Mouse (Mus musculus): ENCODE data around the gene Fnbp1l. TPM values are rescaled to one million over a fixed set of nuclear protein-coding genes. Genes with fewer than 3 reads are reported as not detected.

The Fnbp1l gene
- polyA plus RNA-seq, 1 experiment from 2014 or later: 56.3 TPM

DNA sequence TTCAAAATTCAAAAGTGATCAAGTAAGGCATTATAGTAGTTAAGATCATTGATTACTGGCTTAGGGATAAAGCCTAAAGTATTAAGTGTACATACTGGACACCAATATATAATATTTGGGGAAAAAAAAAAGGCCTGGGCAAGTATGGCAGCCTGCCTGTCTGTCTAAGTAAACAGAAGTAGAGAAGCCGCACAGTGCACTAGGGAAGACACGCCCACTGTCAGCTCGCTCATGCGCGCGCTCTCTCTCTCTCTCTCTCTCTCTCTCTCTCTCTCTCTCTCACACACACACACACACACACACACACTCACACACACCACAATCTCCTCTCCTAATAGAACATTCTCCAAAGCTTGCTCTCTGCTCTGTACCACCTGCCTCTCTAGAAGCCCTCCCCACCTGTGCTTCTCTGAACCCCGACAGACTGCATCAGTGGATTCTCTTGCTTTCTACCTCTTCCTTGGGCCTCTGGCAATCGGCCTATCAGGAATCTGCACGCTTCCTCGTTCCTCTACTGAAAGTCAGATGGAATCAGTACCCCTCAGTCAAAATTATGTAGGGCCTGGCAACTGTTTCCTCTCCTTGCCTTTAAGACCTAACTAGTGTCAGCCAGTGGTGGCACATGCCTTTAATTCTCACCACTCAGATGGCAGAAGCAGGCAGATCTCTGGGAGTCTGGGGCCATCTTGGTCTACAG, 13.3 kb downstream of the Fnbp1l start:
- no peaks in the 10 kb centered on the region for H3K27me3 ChIP-seq (ENCODE audit: insufficient read depth, low read length)
- no peak for ATAC-seq (ENCODE audit: insufficient read depth)
- no peak for TF ChIP-seq CTCF (IDR thresholded peaks at IDR 0.05; ENCODE audit: low read depth)

DNA sequence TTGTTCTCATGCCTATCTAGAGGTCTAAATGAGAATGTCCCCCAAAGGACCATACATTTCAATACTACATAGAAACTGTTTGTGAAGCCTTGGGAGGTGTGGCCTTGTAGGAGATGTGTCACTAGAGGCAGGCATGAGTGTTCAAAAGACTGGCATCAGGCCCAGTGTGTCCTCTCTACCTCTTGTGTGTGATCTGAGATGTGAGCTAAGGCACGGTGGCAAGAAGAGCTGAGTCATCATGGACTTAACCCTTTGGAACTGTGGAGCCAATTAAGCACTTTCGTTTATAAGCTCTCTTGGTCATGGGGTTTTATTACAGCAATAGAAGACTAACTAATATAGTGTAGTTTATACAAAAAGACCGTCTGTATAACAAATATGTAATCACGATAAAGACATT, 16.3 kb downstream of the Fnbp1l start:
- Histone ChIP-seq H3K9me3 (ENCODE audit: low read depth, low read length) (no peaks in the 10 kb centered on the region), H3K4me1 (ENCODE audit: insufficient read depth) (0 out of 2 replicates have a peak, but pooled peaks cover 5% of the 10 kb centered on the region), H3K27me3 (ENCODE audit: insufficient read depth, low read length) (no peaks in the 10 kb centered on the region), H3K36me3 (ENCODE audit: insufficient read depth) (no peaks in the 10 kb centered on the region), H3K4me3 (ENCODE audit: low read depth, low read length) (no peak overlapping the region), H3K27ac (ENCODE audit: low read depth) (no peak overlapping the region), H3K4me2 (no peak overlapping the region), H3K9ac (no peak overlapping the region)
- ATAC-seq (ENCODE audit: insufficient read depth) (no peak), DNase-seq (no peak)
- TF ChIP-seq CTCF (IDR thresholded peaks at IDR 0.05; ENCODE audit: low read depth): no peak
- WGBS: 44% methylated on average over 4 of the region's 4 CpGs

More for the DNA sequence above, 13.3 kb downstream of the Fnbp1l start:
- H3K4me1 ChIP-seq (ENCODE audit: insufficient read depth): no peaks in the 10 kb centered on the region
- H3K4me2 ChIP-seq: no peak overlapping the region
- H3K27ac ChIP-seq (ENCODE audit: low read depth): no peak overlapping the region
- DNase-seq: no peak
- H3K36me3 ChIP-seq (ENCODE audit: insufficient read depth): no peaks in the 10 kb centered on the region
- WGBS: 75% methylated on average over 10 of the region's 10 CpGs
- no peak overlapping the region for H3K4me3 ChIP-seq (ENCODE audit: low read depth, low read length)
- H3K9me3 ChIP-seq (ENCODE audit: low read depth, low read length): no peaks in the 10 kb centered on the region
- no peak overlapping the region for H3K9ac ChIP-seq

GRCm38 (mm10) chr3:122602370-122602769, 17.1 kb downstream of the Fnbp1l start:
- H3K9ac ChIP-seq: no peak overlapping the region
- H3K4me3 ChIP-seq (ENCODE audit: low read depth, low read length): no peak overlapping the region
- no peak for ATAC-seq (ENCODE audit: insufficient read depth)
- 0 out of 2 replicates have a peak, but pooled peaks cover 5% of the 10 kb centered on the region for H3K4me1 ChIP-seq (ENCODE audit: insufficient read depth)
- 98% methylated on average over 1 of the region's 1 CpGs for WGBS
- no peak overlapping the region for H3K4me2 ChIP-seq
- H3K27ac ChIP-seq (ENCODE audit: low read depth): no peak overlapping the region
- no peak for DNase-seq
- TF ChIP-seq CTCF (IDR thresholded peaks at IDR 0.05; ENCODE audit: low read depth): no peak
- H3K27me3 ChIP-seq (ENCODE audit: insufficient read depth, low read length): no peaks in the 10 kb centered on the region
- H3K9me3 ChIP-seq (ENCODE audit: low read depth, low read length): no peaks in the 10 kb centered on the region
- H3K36me3 ChIP-seq (ENCODE audit: insufficient read depth): no peaks in the 10 kb centered on the region

DNA sequence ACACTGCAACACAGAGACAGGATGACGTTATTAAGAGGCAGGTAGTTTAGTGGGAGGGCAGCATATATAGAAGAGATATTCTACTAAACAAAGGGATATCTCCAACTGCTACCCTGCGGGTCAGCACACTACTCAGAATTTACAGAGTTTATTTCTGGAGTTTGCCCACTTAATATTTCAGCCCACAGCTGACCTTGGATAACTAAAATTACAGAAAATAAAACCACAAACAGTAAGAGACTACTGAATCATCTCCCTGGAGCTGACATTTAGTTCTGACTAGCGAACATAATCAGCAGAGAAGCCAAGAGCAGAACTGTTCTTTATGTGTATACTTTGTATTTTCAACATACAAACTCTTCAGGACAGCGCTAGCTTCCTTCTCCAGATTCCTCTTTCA, 20.2 kb downstream of the Fnbp1l start:
- H3K27me3 ChIP-seq (ENCODE audit: insufficient read depth, low read length): no peaks in the 10 kb centered on the region
- WGBS: 72% methylated on average over 4 of the region's 4 CpGs
- H3K36me3 ChIP-seq (ENCODE audit: insufficient read depth): no peaks in the 10 kb centered on the region
- TF ChIP-seq CTCF (IDR thresholded peaks at IDR 0.05; ENCODE audit: low read depth): no peak
- ATAC-seq (ENCODE audit: insufficient read depth) (no peak), DNase-seq (no peak)
- H3K9ac ChIP-seq: no peak overlapping the region
- H3K4me1 ChIP-seq (ENCODE audit: insufficient read depth): 0 out of 2 replicates have a peak, but pooled peaks cover 5% of the 10 kb centered on the region
- H3K4me2 ChIP-seq: no peak overlapping the region
- no peaks in the 10 kb centered on the region for H3K9me3 ChIP-seq (ENCODE audit: low read depth, low read length)
- no peak overlapping the region for H3K4me3 ChIP-seq (ENCODE audit: low read depth, low read length)
- no peak overlapping the region for H3K27ac ChIP-seq (ENCODE audit: low read depth)

- Histone ChIP-seq H3K4me2 (no peak overlapping the region), H3K9ac (no peak overlapping the region), H3K27me3 (ENCODE audit: insufficient read depth, low read length) (no peaks in the 10 kb centered on the region), H3K27ac (ENCODE audit: low read depth) (no peak overlapping the region; the same call in 1 of the 2 replicates), H3K4me1 (ENCODE audit: insufficient read depth) (peaks cover 5% of the 10 kb centered on the region; the same call in 1 of the 2 replicates), H3K36me3 (ENCODE audit: insufficient read depth) (peaks cover 7% of the 10 kb centered on the region; the same call in 1 of the 2 replicates), H3K4me3 (ENCODE audit: low read depth, low read length) (no peak overlapping the region), H3K9me3 (ENCODE audit: low read depth, low read length) (no peaks in the 10 kb centered on the region)
- no peak for ATAC-seq (ENCODE audit: insufficient read depth)
- no peak for DNase-seq
- TF ChIP-seq CTCF (IDR thresholded peaks at IDR 0.05; ENCODE audit: low read depth): no peak
- WGBS: 87% methylated on average over 5 of the region's 5 CpGs
Measured at GRCm38 (mm10) chr3:122590804-122591203, 28.7 kb downstream of the Fnbp1l start.

DNA sequence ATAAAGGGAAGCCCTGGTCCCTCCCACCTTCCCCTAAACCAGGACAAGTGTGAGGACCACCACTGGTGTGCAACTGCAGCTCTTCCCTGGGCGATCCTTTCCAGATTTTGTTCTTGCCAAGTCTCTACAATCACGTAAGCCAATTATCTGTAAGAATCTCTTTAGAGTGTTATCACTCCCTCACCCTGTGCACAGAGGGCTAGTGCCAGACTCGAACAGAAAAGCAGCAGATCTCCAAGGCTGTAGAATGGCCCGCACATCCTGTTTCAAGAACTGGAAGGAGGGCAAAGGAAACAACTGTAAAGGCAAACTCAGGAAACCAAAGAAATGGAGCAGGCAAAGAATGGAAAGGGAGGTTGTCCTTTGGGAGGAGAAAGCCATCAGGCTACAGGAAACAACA, 29.2 kb downstream of the Fnbp1l start:
- no peak for ATAC-seq (ENCODE audit: insufficient read depth)
- no peak for DNase-seq
- H3K4me2 ChIP-seq: no peak overlapping the region
- H3K4me3 ChIP-seq (ENCODE audit: low read depth, low read length): no peak overlapping the region
- H3K9ac ChIP-seq: no peak overlapping the region
- H3K4me1 ChIP-seq (ENCODE audit: insufficient read depth): peaks cover 5% of the 10 kb centered on the region; the same call in 1 of the 2 replicates
- no peak overlapping the region; the same call in 1 of the 2 replicates for H3K27ac ChIP-seq (ENCODE audit: low read depth)
- H3K9me3 ChIP-seq (ENCODE audit: low read depth, low read length): no peaks in the 10 kb centered on the region
- H3K36me3 ChIP-seq (ENCODE audit: insufficient read depth): peaks cover 7% of the 10 kb centered on the region; the same call in 1 of the 2 replicates
- WGBS: 43% methylated on average over 4 of the region's 4 CpGs
- no peaks in the 10 kb centered on the region for H3K27me3 ChIP-seq (ENCODE audit: insufficient read depth, low read length)
- TF ChIP-seq CTCF (IDR thresholded peaks at IDR 0.05; ENCODE audit: low read depth): no peak

GRCm38 (mm10) chr3:122586918-122587641, 32.4 kb downstream of the Fnbp1l start:
- no peak overlapping the region for H3K9ac ChIP-seq
- peaks cover 5% of the 10 kb centered on the region; the same call in 1 of the 2 replicates for H3K4me1 ChIP-seq (ENCODE audit: insufficient read depth)
- H3K36me3 ChIP-seq (ENCODE audit: insufficient read depth): peaks cover 7% of the 10 kb centered on the region; the same call in 1 of the 2 replicates
- H3K4me3 ChIP-seq (ENCODE audit: low read depth, low read length): no peak overlapping the region
- TF ChIP-seq CTCF (IDR thresholded peaks at IDR 0.05; ENCODE audit: low read depth): no peak
- DNase-seq: no peak
- H3K27ac ChIP-seq (ENCODE audit: low read depth): no peak overlapping the region
- no peaks in the 10 kb centered on the region for H3K9me3 ChIP-seq (ENCODE audit: low read depth, low read length)
- no peak for ATAC-seq (ENCODE audit: insufficient read depth)
- H3K4me2 ChIP-seq: no peak overlapping the region
- WGBS: 84% methylated on average over 3 of the region's 3 CpGs
- no peaks in the 10 kb centered on the region for H3K27me3 ChIP-seq (ENCODE audit: insufficient read depth, low read length)
